Mouse (Mus musculus): Measurements from ENCODE around the gene Muc13.

Gene Muc13

DNA sequence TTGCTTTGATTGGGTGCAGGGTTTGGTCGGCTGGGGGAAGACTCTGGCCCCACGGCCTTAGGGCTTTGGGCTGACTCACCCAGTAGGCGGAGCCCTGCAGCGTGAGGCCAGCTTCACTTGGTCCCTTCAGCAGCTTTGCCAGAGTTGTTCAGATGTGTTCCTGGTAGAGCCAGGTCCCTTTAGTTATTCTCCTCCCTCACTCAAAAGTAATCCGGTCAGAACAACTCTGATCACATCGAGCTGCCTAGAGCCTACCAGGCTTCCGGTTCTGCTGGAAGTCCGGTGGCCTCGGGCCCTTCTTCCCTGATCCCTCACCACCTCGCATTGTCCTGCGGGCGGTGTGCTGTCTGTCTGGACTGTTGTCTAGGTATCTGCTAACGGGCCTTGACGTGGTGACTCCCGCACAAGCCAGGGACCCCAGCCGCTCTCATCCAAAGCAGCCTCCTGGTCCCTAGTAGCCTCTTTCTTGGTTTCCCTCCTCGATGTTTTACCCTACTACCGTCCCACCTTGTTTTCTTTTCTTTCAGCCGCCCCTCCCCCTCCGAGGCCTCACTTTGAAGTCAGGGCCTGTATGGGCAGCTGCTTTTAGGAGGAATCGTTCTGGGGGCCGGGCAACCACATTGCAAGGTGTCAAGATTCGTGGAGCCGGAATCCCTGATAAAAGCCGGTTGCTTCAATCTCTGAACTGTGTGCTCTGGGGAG, 40.1 kb downstream of the Muc13 start:
- peaks cover 9% of the 10 kb centered on the region for H3K27me3 ChIP-seq (ENCODE audit: insufficient read depth, low read length)
- H3K9me3 ChIP-seq (ENCODE audit: low read length): peaks cover 24% of the 10 kb centered on the region
- TF ChIP-seq NANOG (IDR thresholded peaks at IDR 0.05; ENCODE audit: borderline replicate concordance, low read length) (no peak), CTCF (conservative IDR thresholded peaks at IDR 0.05; ENCODE audit: low read length) (no peak), POU5F1 (IDR thresholded peaks at IDR 0.05; ENCODE audit: borderline replicate concordance, low read length) (no peak)
- H3K4me3 ChIP-seq (replicated peaks; ENCODE audit: low read length): peak overlapping the region; percentile 50
- H3K36me3 ChIP-seq (ENCODE audit: insufficient read depth, low read length): no peaks in the 10 kb centered on the region
- peaks cover 47% of the 10 kb centered on the region for H3K4me1 ChIP-seq (replicated peaks; ENCODE audit: low read depth, low read length)

DNA sequence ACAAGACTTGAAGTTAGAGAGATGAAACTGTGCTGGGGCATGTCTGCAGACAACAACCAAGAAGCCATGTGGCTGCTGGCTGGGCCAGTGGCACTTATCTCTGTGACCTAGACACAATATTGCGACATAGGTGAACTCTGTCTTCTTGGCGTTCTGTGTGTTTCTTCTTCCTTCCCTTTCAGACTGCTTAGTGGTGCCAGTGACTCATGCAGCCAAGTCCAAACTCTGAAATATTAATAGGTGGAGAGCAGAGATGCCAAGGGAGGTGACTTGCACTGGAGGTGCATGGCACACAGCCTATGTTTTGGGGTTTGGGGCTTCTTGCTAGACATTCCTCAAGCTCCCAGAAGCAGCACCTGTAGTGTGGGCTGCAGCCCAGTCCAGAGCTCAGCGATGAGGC, 42.8 kb downstream of the Muc13 start:
- H3K9me3 ChIP-seq (ENCODE audit: low read length): peaks cover 11% of the 10 kb centered on the region
- H3K27me3 ChIP-seq (ENCODE audit: insufficient read depth, low read length): no peaks in the 10 kb centered on the region
- H3K4me3 ChIP-seq (replicated peaks; ENCODE audit: low read length): no peak overlapping the region
- no peak for TF ChIP-seq CTCF (conservative IDR thresholded peaks at IDR 0.05; ENCODE audit: low read length)
- TF ChIP-seq NANOG (IDR thresholded peaks at IDR 0.05; ENCODE audit: borderline replicate concordance, low read length): no peak
- no peak for TF ChIP-seq POU5F1 (IDR thresholded peaks at IDR 0.05; ENCODE audit: borderline replicate concordance, low read length)
- peaks cover 58% of the 10 kb centered on the region for H3K4me1 ChIP-seq (replicated peaks; ENCODE audit: low read depth, low read length)
- no peaks in the 10 kb centered on the region for H3K36me3 ChIP-seq (ENCODE audit: insufficient read depth, low read length)

DNA sequence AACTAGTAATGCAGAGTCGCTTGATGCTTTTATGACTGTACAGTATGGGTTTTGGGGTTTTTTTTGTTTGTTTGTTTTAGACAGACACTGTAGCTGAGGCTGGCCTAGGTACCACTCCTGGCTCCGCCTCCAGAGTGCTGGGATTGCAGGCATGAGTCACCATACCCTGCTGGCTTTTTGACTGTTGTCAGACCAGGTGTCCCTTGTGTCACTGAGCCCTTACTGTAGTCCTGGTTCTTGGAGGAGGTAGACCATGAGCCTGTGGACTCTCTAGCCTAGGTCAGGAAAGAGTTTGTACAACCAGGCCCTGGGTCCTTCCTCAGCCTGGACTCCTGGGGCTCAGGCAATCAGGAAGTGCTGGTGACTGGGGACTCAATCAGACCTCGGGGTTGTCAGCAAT, 43.4 kb downstream of the Muc13 start:
- TF ChIP-seq NANOG (IDR thresholded peaks at IDR 0.05; ENCODE audit: borderline replicate concordance, low read length) (no peak), CTCF (conservative IDR thresholded peaks at IDR 0.05; ENCODE audit: low read length) (no peak), POU5F1 (IDR thresholded peaks at IDR 0.05; ENCODE audit: borderline replicate concordance, low read length) (no peak)
- Histone ChIP-seq H3K4me1 (replicated peaks; ENCODE audit: low read depth, low read length) (peaks cover 57% of the 10 kb centered on the region), H3K4me3 (replicated peaks; ENCODE audit: low read length) (no peak overlapping the region), H3K9me3 (ENCODE audit: low read length) (peaks cover 9% of the 10 kb centered on the region), H3K36me3 (ENCODE audit: insufficient read depth, low read length) (no peaks in the 10 kb centered on the region), H3K27me3 (ENCODE audit: insufficient read depth, low read length) (no peaks in the 10 kb centered on the region)

GRCm38 (mm10) chr16:33840616-33841015, 46.8 kb downstream of the Muc13 start:
- Histone ChIP-seq H3K4me1 (replicated peaks; ENCODE audit: low read depth, low read length) (peaks cover 40% of the 10 kb centered on the region), H3K27me3 (ENCODE audit: insufficient read depth, low read length) (no peaks in the 10 kb centered on the region), H3K9me3 (ENCODE audit: low read length) (peaks cover 35% of the 10 kb centered on the region), H3K4me3 (replicated peaks; ENCODE audit: low read length) (no peak overlapping the region), H3K36me3 (ENCODE audit: insufficient read depth, low read length) (peaks cover 5% of the 10 kb centered on the region)
- no peak for TF ChIP-seq POU5F1 (IDR thresholded peaks at IDR 0.05; ENCODE audit: borderline replicate concordance, low read length)
- TF ChIP-seq NANOG (IDR thresholded peaks at IDR 0.05; ENCODE audit: borderline replicate concordance, low read length): no peak
- TF ChIP-seq CTCF (conservative IDR thresholded peaks at IDR 0.05; ENCODE audit: low read length): no peak

DNA sequence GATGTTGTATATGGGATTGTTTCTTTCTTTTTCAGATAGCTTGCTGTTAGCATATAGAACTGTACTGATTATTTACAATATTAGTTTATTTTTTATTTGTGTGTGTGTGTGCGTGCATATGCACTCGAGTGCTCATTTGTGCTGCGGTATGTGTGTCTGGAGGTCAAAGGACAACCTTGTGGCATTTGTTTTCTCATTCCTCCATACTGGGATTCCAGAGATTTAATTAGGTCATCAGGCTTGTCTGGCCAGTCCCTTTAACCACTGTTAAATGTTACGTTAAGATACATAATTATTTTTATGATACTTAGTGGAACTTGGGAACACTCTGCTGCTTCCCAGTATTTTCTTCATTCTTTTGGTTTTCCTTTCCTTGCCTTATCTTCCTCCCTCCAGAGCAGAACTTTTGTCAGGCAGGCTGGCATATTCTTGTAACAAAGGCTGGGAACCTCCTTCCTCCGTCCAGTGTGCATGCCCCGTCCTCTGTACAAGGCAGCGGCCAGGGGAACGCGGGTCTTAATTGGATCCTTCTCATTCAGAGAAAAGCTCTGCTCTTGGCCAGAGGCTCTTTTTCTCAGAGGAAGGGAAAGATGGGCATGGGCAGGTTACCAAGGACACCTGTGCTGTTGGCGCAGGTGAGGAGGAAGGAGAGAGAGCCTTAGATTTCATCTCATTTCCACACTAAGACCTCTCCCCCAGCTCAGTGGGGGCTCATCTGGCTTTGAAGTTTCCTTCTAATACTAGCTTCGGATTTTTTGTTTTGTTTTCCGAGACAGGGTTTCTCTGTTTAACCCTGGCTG, 48.4 kb downstream of the Muc13 start:
- peaks cover 32% of the 10 kb centered on the region for H3K4me1 ChIP-seq (replicated peaks; ENCODE audit: low read depth, low read length)
- H3K36me3 ChIP-seq (ENCODE audit: insufficient read depth, low read length): peaks cover 20% of the 10 kb centered on the region
- TF ChIP-seq NANOG (IDR thresholded peaks at IDR 0.05; ENCODE audit: borderline replicate concordance, low read length): no peak
- no peak for TF ChIP-seq POU5F1 (IDR thresholded peaks at IDR 0.05; ENCODE audit: borderline replicate concordance, low read length)
- no peak for TF ChIP-seq CTCF (conservative IDR thresholded peaks at IDR 0.05; ENCODE audit: low read length)
- no peaks in the 10 kb centered on the region for H3K27me3 ChIP-seq (ENCODE audit: insufficient read depth, low read length)
- H3K9me3 ChIP-seq (ENCODE audit: low read length): peaks cover 51% of the 10 kb centered on the region
- H3K4me3 ChIP-seq (replicated peaks; ENCODE audit: low read length): no peak overlapping the region

- Histone ChIP-seq H3K9me3 (ENCODE audit: low read length) (peaks cover 51% of the 10 kb centered on the region), H3K27me3 (ENCODE audit: insufficient read depth, low read length) (no peaks in the 10 kb centered on the region), H3K4me3 (replicated peaks; ENCODE audit: low read length) (no peak overlapping the region), H3K36me3 (ENCODE audit: insufficient read depth, low read length) (peaks cover 20% of the 10 kb centered on the region), H3K4me1 (replicated peaks; ENCODE audit: low read depth, low read length) (peaks cover 23% of the 10 kb centered on the region)
- TF ChIP-seq NANOG (IDR thresholded peaks at IDR 0.05; ENCODE audit: borderline replicate concordance, low read length): peak; percentile 79
- TF ChIP-seq POU5F1 (IDR thresholded peaks at IDR 0.05; ENCODE audit: borderline replicate concordance, low read length): no peak
- TF ChIP-seq CTCF (conservative IDR thresholded peaks at IDR 0.05; ENCODE audit: low read length): no peak
Observed at GRCm38 (mm10) chr16:33844150-33844611, 50.3 kb downstream of the Muc13 start.

GRCm38 (mm10) chr16:33844866-33845265, 51.0 kb downstream of the Muc13 start:
- H3K4me1 ChIP-seq (replicated peaks; ENCODE audit: low read depth, low read length): peaks cover 23% of the 10 kb centered on the region
- no peak overlapping the region for H3K4me3 ChIP-seq (replicated peaks; ENCODE audit: low read length)
- TF ChIP-seq POU5F1 (IDR thresholded peaks at IDR 0.05; ENCODE audit: borderline replicate concordance, low read length): no peak
- TF ChIP-seq CTCF (conservative IDR thresholded peaks at IDR 0.05; ENCODE audit: low read length): no peak
- no peak for TF ChIP-seq NANOG (IDR thresholded peaks at IDR 0.05; ENCODE audit: borderline replicate concordance, low read length)
- peaks cover 51% of the 10 kb centered on the region for H3K9me3 ChIP-seq (ENCODE audit: low read length)
- no peaks in the 10 kb centered on the region for H3K27me3 ChIP-seq (ENCODE audit: insufficient read depth, low read length)
- peaks cover 20% of the 10 kb centered on the region for H3K36me3 ChIP-seq (ENCODE audit: insufficient read depth, low read length)

- H3K9me3 ChIP-seq (ENCODE audit: low read length): peaks cover 32% of the 10 kb centered on the region
- H3K27me3 ChIP-seq (ENCODE audit: insufficient read depth, low read length): no peaks in the 10 kb centered on the region
- peaks cover 9% of the 10 kb centered on the region for H3K36me3 ChIP-seq (ENCODE audit: insufficient read depth, low read length)
- no peak overlapping the region for H3K4me3 ChIP-seq (replicated peaks; ENCODE audit: low read length)
- TF ChIP-seq CTCF (conservative IDR thresholded peaks at IDR 0.05; ENCODE audit: low read length): no peak
- TF ChIP-seq POU5F1 (IDR thresholded peaks at IDR 0.05; ENCODE audit: borderline replicate concordance, low read length): no peak
- no peak for TF ChIP-seq NANOG (IDR thresholded peaks at IDR 0.05; ENCODE audit: borderline replicate concordance, low read length)
- peaks cover 8% of the 10 kb centered on the region for H3K4me1 ChIP-seq (replicated peaks; ENCODE audit: low read depth, low read length)
Observed at GRCm38 (mm10) chr16:33853271-33853670, 59.4 kb downstream of the Muc13 start.

Measured in E14TG2a.4 (cell line).